Mouse (Mus musculus): ENCODE measurements at regions not wholly inside any gene's neighbourhood (a gene's known extent, or its start where the extent isn't known, plus 50 kb on each side); places are given as distances from the start of the nearest gene placed in this dataset.

GRCm38 (mm10) chr11:16701826-16702225, 50.2 kb upstream of the Egfr start:
- Histone ChIP-seq H3K4me1 (ENCODE audit: control insufficient read depth, insufficient read depth, low read length) (no peaks in the 10 kb centered on the region), H3K4me3 (ENCODE audit: insufficient read depth, low read length) (no peak overlapping the region), H3K27ac (ENCODE audit: insufficient read depth, low read length) (no peak overlapping the region)
- TF ChIP-seq POLR2A (IDR thresholded peaks at IDR 0.05; ENCODE audit: low read depth, low read length) (no peak), CTCF (IDR thresholded peaks at IDR 0.05; ENCODE audit: borderline replicate concordance, insufficient read depth, low read length) (no peak)

Measured in embryonic fibroblast, embryonic 13.5 days (primary cell).